Mouse (Mus musculus): ENCODE results near the gene Ifne.
A peak's percentile ranks its signal among the peaks of the same experiment; 100 is the strongest.

DNA sequence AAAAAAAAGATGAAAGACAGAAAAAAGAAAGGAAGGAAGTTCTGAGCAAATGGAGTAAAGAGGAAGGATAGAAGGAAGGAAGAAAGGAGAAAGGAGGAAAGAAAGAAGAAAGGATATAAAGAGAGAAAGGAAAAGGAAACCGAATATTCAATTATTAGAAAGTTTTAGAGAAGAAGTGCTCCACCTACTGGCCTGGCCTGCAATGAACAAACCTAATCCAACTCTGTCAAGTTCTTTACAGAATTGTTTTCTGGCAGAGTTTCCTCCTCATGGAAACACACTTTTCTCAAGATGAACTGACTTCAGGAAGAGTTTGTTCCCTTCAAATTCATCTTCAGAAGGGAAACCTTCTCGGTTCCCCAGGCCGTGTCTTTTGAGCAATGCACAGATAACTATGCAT, 41.2 kb downstream of the Ifne start:
- peak; percentile 31; the same call in 1 of the 2 replicates for TF ChIP-seq CTCF (IDR thresholded peaks at IDR 0.05; ENCODE audit: borderline replicate concordance, extremely low read depth, insufficient read depth, insufficient read length)
- no peak for TF ChIP-seq POLR2A (IDR thresholded peaks at IDR 0.05; ENCODE audit: borderline replicate concordance, extremely low read depth, insufficient read depth, insufficient read length, poor library complexity, severe bottlenecking)

Data from brain, embryonic 14.5 days (tissue).